Mouse (Mus musculus): ENCODE results near the gene Mafk. TPM values are rescaled to one million over a fixed set of nuclear protein-coding genes. Genes with fewer than 3 reads are reported as not detected.
A peak's percentile ranks its signal among the peaks of the same experiment; 100 is the strongest.

Gene Mafk
- polyA plus RNA-seq, 1 experiment from 2014 or later: 25.2 TPM

GRCm38 (mm10) chr5:139818801-139819200 lies 27.5 kb downstream of the Mafk start:
- no peak for ATAC-seq (ENCODE audit: insufficient number of reproducible peaks, low FRiP score)

DNA sequence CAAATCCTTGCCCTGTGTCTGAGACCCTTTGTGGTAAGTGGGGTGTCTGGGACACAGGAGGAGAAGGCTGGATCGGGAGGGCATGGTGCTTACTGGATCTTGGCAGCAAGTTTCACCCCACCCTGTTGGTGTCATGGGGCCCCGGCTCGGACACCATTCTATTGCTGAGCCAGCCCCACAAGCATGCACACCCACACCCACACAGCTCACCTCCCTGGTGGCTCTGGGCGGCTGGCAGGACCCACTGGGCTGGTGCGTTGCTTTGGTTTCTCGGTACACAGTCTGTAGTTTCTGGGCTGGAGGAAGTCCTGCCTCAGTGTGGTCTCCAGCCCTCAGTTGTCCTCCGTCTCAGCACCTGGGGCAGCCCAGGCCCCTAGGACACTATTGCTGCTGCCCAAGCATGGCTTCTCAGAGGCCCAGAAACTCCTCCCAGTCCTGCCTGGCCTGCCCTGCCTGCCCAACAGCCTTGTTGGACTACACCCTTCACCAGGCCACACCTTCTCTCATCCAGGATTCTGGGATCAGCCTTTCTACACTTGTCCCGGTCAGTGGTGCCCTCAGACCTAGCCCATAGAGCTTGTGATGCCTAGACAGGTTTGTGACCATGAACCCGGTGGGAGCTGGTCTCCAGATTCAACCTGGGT lies 28.3 kb downstream of the Mafk start, which contains the start of gene Tmem184a:
Gene Tmem184a, minus strand, starts transcription at position 380 of the 644 bp plus-strand sequence.
- Histone ChIP-seq H3K36me3 (peaks cover 36% of the 10 kb centered on the region), H3K27ac (ENCODE audit: poor library complexity, severe bottlenecking) (no peak within 1 kb of the TSS), H3K4me1 (replicated peaks) (0 out of 2 replicates have a peak, but pooled peaks cover 10% of the 10 kb centered on the region), H3K4me3 (no peak within 1 kb of the TSS), H3K9ac (no peak within 1 kb of the TSS), H3K27me3 (replicated peaks) (peaks cover 6% of the 10 kb centered on the region), H3K9me3 (replicated peaks) (no peaks in the 10 kb centered on the region), H3K4me2 (no peak within 1 kb of the TSS)
- 78% methylated on average over 9 of the region's 9 CpGs for WGBS
- no peak for ATAC-seq (ENCODE audit: insufficient number of reproducible peaks, low FRiP score)

More at GRCm38 (mm10) chr5:139818801-139819200, 27.5 kb downstream of the Mafk start:
- Histone ChIP-seq H3K4me3 (no peak overlapping the region), H3K9ac (no peak overlapping the region), H3K4me2 (no peak overlapping the region), H3K27me3 (replicated peaks) (peaks cover 14% of the 10 kb centered on the region), H3K9me3 (replicated peaks) (0 out of 2 replicates have a peak, but pooled peaks cover 4% of the 10 kb centered on the region), H3K36me3 (peaks cover 29% of the 10 kb centered on the region), H3K27ac (ENCODE audit: poor library complexity, severe bottlenecking) (no peak overlapping the region), H3K4me1 (replicated peaks) (0 out of 2 replicates have a peak, but pooled peaks cover 10% of the 10 kb centered on the region)
- 44% methylated on average over 4 of the region's 4 CpGs for WGBS

- no peaks in the 10 kb centered on the region for H3K9me3 ChIP-seq (replicated peaks)
- no peak overlapping the region for H3K9ac ChIP-seq
- peaks cover 12% of the 10 kb centered on the region for H3K4me1 ChIP-seq (replicated peaks)
- H3K27me3 ChIP-seq (replicated peaks): no peaks in the 10 kb centered on the region
- ATAC-seq (ENCODE audit: insufficient number of reproducible peaks, low FRiP score): no peak
- 79% methylated on average over 12 of the region's 12 CpGs for WGBS
- no peak overlapping the region for H3K4me3 ChIP-seq
- peaks cover 37% of the 10 kb centered on the region for H3K36me3 ChIP-seq
- no peak overlapping the region for H3K4me2 ChIP-seq
- H3K27ac ChIP-seq (ENCODE audit: poor library complexity, severe bottlenecking): no peak overlapping the region
Observed at GRCm38 (mm10) chr5:139821466-139822459, 30.4 kb downstream of the Mafk start.

- Histone ChIP-seq H3K27ac (ENCODE audit: poor library complexity, severe bottlenecking) (no peak overlapping the region), H3K4me3 (no peak overlapping the region), H3K36me3 (peaks cover 37% of the 10 kb centered on the region), H3K4me2 (no peak overlapping the region), H3K4me1 (replicated peaks) (peaks cover 12% of the 10 kb centered on the region), H3K9ac (no peak overlapping the region), H3K27me3 (replicated peaks) (no peaks in the 10 kb centered on the region), H3K9me3 (replicated peaks) (no peaks in the 10 kb centered on the region)
- 86% methylated on average over 10 of the region's 10 CpGs for WGBS
- ATAC-seq (ENCODE audit: insufficient number of reproducible peaks, low FRiP score): no peak
Observed at GRCm38 (mm10) chr5:139824531-139824930, 33.2 kb downstream of the Mafk start.

GRCm38 (mm10) chr5:139825947-139826346 lies 34.6 kb downstream of the Mafk start:
- peaks cover 12% of the 10 kb centered on the region for H3K4me1 ChIP-seq (replicated peaks)
- ATAC-seq (ENCODE audit: insufficient number of reproducible peaks, low FRiP score): no peak
- peaks cover 37% of the 10 kb centered on the region for H3K36me3 ChIP-seq
- peak overlapping the region; percentile 92 for H3K4me2 ChIP-seq
- no peak overlapping the region for H3K27ac ChIP-seq (ENCODE audit: poor library complexity, severe bottlenecking)
- no peaks in the 10 kb centered on the region for H3K9me3 ChIP-seq (replicated peaks)
- peak overlapping the region; percentile 92 for H3K9ac ChIP-seq
- no peaks in the 10 kb centered on the region for H3K27me3 ChIP-seq (replicated peaks)
- peak overlapping the region; percentile 86 for H3K4me3 ChIP-seq
- WGBS: 42% methylated on average over 11 of the region's 11 CpGs

DNA sequence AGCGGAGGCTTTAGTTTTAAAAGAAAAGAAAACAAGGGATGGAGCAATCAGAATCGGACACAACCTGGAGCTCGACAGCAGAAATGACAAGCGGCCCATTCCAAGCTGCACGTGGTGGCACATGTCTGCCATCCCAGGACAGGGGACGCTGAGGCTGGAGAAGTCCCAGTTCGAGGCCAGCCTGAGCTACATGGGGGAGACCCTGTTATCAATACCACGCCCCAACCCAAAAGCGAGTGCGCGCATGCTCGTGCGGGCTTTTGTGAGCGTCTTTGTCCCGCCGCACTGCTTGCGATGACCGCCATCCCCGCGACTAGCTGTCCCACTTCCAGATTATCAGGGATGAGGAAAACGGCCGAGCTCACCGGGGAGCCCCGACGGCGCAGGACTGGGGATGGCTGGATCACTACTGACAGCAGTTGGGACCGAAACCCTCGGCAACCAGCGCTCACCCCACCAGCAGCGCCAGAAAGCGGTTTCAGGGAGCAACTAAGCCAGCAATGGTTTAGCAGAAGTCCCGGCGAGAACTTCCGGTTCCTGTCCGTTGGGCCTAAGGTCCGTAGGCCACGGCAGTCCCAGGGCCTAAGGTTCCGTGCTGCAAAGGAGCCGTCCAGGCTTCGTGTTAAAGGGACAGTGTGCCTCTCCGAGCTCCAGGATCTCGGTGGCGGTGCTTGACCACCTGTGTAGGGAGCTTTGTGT lies 35.2 kb downstream of the Mafk start, which contains the start of the genes Gm26938 and Psmg3:
Gene Gm26938, minus strand, starts transcription at position 51 of the 699 bp plus-strand sequence.
Gene Psmg3, minus strand, starts transcription at position 529 of the 699 bp plus-strand sequence.
- H3K27me3 ChIP-seq (replicated peaks): no peaks in the 10 kb centered on the region
- 0 out of 2 replicates have a peak within 1 kb of the TSS, but pooled peaks have one; percentile 24 for H3K27ac ChIP-seq (ENCODE audit: poor library complexity, severe bottlenecking)
- H3K4me2 ChIP-seq: peak within 1 kb of the TSS; percentile 92
- peak within 1 kb of the TSS; percentile 92 for H3K9ac ChIP-seq
- under 1% methylated on average over 43 of the region's 43 CpGs for WGBS
- peaks cover 12% of the 10 kb centered on the region for H3K4me1 ChIP-seq (replicated peaks)
- H3K4me3 ChIP-seq: peak within 1 kb of the TSS; percentile 86
- peaks cover 31% of the 10 kb centered on the region for H3K36me3 ChIP-seq
- peak; percentile 79 for ATAC-seq (ENCODE audit: insufficient number of reproducible peaks, low FRiP score)
- H3K9me3 ChIP-seq (replicated peaks): no peaks in the 10 kb centered on the region

DNA sequence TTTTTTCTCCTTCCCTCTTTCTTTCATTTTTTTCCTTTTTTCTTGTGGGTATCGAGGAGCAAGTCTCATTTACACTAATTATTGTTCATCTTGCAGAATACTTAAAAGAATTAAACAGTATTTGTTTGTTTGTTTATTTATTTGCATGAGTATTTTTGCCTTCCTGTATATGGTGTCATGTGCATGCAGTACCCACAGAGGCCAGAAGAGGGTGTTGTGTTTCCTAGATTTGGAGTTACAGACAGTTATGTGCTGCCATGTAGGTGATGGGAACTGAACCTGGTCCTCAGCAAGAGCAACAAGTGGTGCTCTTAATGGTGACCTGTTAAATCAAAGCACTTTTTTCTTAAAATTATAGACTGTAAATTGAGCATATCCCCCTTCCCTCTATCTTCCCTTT lies 36.3 kb downstream of the Mafk start:
- Histone ChIP-seq H3K4me1 (replicated peaks) (peaks cover 12% of the 10 kb centered on the region), H3K4me2 (no peak overlapping the region), H3K27me3 (replicated peaks) (no peaks in the 10 kb centered on the region), H3K4me3 (no peak overlapping the region), H3K36me3 (peaks cover 20% of the 10 kb centered on the region), H3K9ac (no peak overlapping the region), H3K9me3 (replicated peaks) (no peaks in the 10 kb centered on the region), H3K27ac (ENCODE audit: poor library complexity, severe bottlenecking) (no peak overlapping the region)
- ATAC-seq (ENCODE audit: insufficient number of reproducible peaks, low FRiP score): no peak
- 91% methylated on average over 1 of the region's 1 CpGs for WGBS

DNA sequence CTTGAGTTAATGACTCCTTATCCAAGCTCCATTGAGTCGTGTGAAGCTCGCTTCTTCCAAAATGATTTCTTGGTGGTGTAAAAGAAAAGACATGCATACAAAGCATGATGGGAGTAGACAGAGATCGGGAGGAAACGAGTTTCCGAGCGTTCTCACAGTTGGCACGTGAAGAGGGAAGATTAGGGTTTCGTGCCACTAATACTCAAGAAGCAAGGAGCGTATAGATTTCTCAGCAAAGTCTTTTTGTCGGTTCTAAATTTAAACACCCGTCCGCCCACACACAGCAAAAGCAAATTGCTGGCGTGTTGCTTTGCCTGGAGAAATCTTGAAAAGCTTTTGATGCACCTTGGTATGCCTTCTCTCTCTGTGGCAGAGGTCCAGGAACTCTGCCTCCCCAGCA lies 38.1 kb downstream of the Mafk start:
- ATAC-seq (ENCODE audit: insufficient number of reproducible peaks, low FRiP score): no peak
- H3K9me3 ChIP-seq (replicated peaks): no peaks in the 10 kb centered on the region
- no peak overlapping the region for H3K27ac ChIP-seq (ENCODE audit: poor library complexity, severe bottlenecking)
- peaks cover 12% of the 10 kb centered on the region for H3K4me1 ChIP-seq (replicated peaks)
- H3K4me3 ChIP-seq: no peak overlapping the region
- H3K27me3 ChIP-seq (replicated peaks): peaks cover 9% of the 10 kb centered on the region
- no peak overlapping the region for H3K4me2 ChIP-seq
- H3K36me3 ChIP-seq: 0 out of 2 replicates have a peak, but pooled peaks cover 4% of the 10 kb centered on the region
- no peak overlapping the region for H3K9ac ChIP-seq
- WGBS: 71% methylated on average over 13 of the region's 13 CpGs

DNA sequence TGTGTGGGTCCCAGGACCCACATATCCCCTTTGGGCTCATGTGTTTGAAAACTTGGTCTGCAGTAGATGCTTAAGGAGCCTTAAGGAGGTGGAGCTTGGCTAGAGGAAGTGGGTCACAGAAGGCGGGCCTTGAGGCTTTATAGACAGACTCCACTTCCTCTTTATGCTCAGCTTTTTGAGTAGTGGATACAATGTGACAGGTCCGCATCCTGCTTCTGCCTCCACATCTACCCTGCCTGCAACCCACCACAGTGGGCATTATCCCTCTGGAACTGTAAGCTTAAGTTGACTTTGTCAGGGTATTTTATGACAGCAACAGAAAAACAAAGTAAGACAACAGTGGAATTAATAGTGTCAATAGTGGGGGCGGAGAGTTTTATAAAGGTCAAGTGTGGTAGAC lies 39.4 kb downstream of the Mafk start:
- Histone ChIP-seq H3K9me3 (replicated peaks) (no peaks in the 10 kb centered on the region), H3K27me3 (replicated peaks) (peaks cover 9% of the 10 kb centered on the region), H3K9ac (no peak overlapping the region), H3K27ac (ENCODE audit: poor library complexity, severe bottlenecking) (no peak overlapping the region), H3K4me1 (replicated peaks) (peaks cover 6% of the 10 kb centered on the region), H3K4me3 (no peak overlapping the region), H3K36me3 (no peaks in the 10 kb centered on the region), H3K4me2 (no peak overlapping the region)
- no peak for ATAC-seq (ENCODE audit: insufficient number of reproducible peaks, low FRiP score)
- WGBS: 84% methylated on average over 3 of the region's 3 CpGs

- Histone ChIP-seq H3K9ac (no peak overlapping the region), H3K4me2 (no peak overlapping the region), H3K4me3 (no peak overlapping the region), H3K27ac (ENCODE audit: poor library complexity, severe bottlenecking) (no peak overlapping the region), H3K9me3 (replicated peaks) (no peaks in the 10 kb centered on the region), H3K36me3 (no peaks in the 10 kb centered on the region), H3K4me1 (replicated peaks) (no peaks in the 10 kb centered on the region), H3K27me3 (replicated peaks) (peaks cover 16% of the 10 kb centered on the region)
- ATAC-seq (ENCODE audit: insufficient number of reproducible peaks, low FRiP score): no peak
- 55% methylated on average over 7 of the region's 7 CpGs for WGBS
Observed at GRCm38 (mm10) chr5:139832125-139832524, 40.8 kb downstream of the Mafk start.

Data from heart, embryonic 12.5 days (tissue).